Mouse (Mus musculus): ENCODE data around the gene Rragd. TPM values are rescaled to one million over a fixed set of nuclear protein-coding genes. Genes with fewer than 3 reads are reported as not detected.
"Not testable (repeated sequence)": the region's sequence is repeated elsewhere in the genome, so short reads cannot be mapped to it uniquely, and the experiment has no call there.

The Rragd gene
- polyA plus RNA-seq, 1 experiment from 2014 or later: 41.9 TPM

GRCm38 (mm10) chr4:32997571-32997970 is 14.7 kb downstream of the Rragd start:
- Histone ChIP-seq H3K4me3 (ENCODE audit: low read length) (no peak overlapping the region), H3K27ac (ENCODE audit: low read length) (no peak overlapping the region), H3K9me3 (replicated peaks; ENCODE audit: control insufficient read depth, low read length) (no peaks in the 10 kb centered on the region; the same call in 1 of the 2 replicates), H3K4me1 (ENCODE audit: control insufficient read depth, insufficient read depth, low read length) (no peaks in the 10 kb centered on the region), H3K36me3 (ENCODE audit: control insufficient read depth, insufficient read depth) (no peaks in the 10 kb centered on the region), H3K9ac (ENCODE audit: low read length) (no peak overlapping the region), H3K27me3 (ENCODE audit: control insufficient read depth, insufficient read depth, low read length) (no peaks in the 10 kb centered on the region), H3K4me2 (ENCODE audit: low read depth, low read length) (no peak overlapping the region)
- no peak for ATAC-seq (replicated peaks; ENCODE audit: extremely low read depth, insufficient read depth, low FRiP score)
- WGBS: 79% methylated on average over 5 of the region's 5 CpGs

- WGBS: 94% methylated on average over 8 of the region's 8 CpGs
- H3K27ac ChIP-seq (ENCODE audit: low read length): no peak overlapping the region
Observed at GRCm38 (mm10) chr4:32998996-32999395, 16.2 kb downstream of the Rragd start.

GRCm38 (mm10) chr4:33002081-33002480 is 19.2 kb downstream of the Rragd start:
- Histone ChIP-seq H3K27ac (ENCODE audit: low read length) (no peak overlapping the region), H3K4me2 (ENCODE audit: low read depth, low read length) (no peak overlapping the region), H3K27me3 (ENCODE audit: control insufficient read depth, insufficient read depth, low read length) (no peaks in the 10 kb centered on the region), H3K36me3 (ENCODE audit: control insufficient read depth, insufficient read depth) (no peaks in the 10 kb centered on the region), H3K9me3 (replicated peaks; ENCODE audit: control insufficient read depth, low read length) (no peaks in the 10 kb centered on the region), H3K4me3 (ENCODE audit: low read length) (no peak overlapping the region), H3K9ac (ENCODE audit: low read length) (no peak overlapping the region), H3K4me1 (ENCODE audit: control insufficient read depth, insufficient read depth, low read length) (no peaks in the 10 kb centered on the region)
- WGBS: 66% methylated on average over 3 of the region's 3 CpGs
- no peak for ATAC-seq (replicated peaks; ENCODE audit: extremely low read depth, insufficient read depth, low FRiP score)

More at GRCm38 (mm10) chr4:32998996-32999395, 16.2 kb downstream of the Rragd start:
- no peak for ATAC-seq (replicated peaks; ENCODE audit: extremely low read depth, insufficient read depth, low FRiP score)
- no peaks in the 10 kb centered on the region for H3K27me3 ChIP-seq (ENCODE audit: control insufficient read depth, insufficient read depth, low read length)
- no peak overlapping the region for H3K9ac ChIP-seq (ENCODE audit: low read length)
- H3K36me3 ChIP-seq (ENCODE audit: control insufficient read depth, insufficient read depth): no peaks in the 10 kb centered on the region
- H3K4me1 ChIP-seq (ENCODE audit: control insufficient read depth, insufficient read depth, low read length): no peaks in the 10 kb centered on the region
- no peak overlapping the region for H3K4me3 ChIP-seq (ENCODE audit: low read length)
- no peaks in the 10 kb centered on the region; the same call in 1 of the 2 replicates for H3K9me3 ChIP-seq (replicated peaks; ENCODE audit: control insufficient read depth, low read length)
- no peak overlapping the region for H3K4me2 ChIP-seq (ENCODE audit: low read depth, low read length)

- H3K4me2 ChIP-seq (ENCODE audit: low read depth, low read length); H3K36me3 ChIP-seq (ENCODE audit: control insufficient read depth, insufficient read depth); H3K4me1 ChIP-seq (ENCODE audit: control insufficient read depth, insufficient read depth, low read length); H3K27ac ChIP-seq (ENCODE audit: low read length); H3K9ac ChIP-seq (ENCODE audit: low read length); H3K4me3 ChIP-seq (ENCODE audit: low read length); H3K9me3 ChIP-seq (replicated peaks; ENCODE audit: control insufficient read depth, low read length); ATAC-seq (replicated peaks; ENCODE audit: extremely low read depth, insufficient read depth, low FRiP score); H3K27me3 ChIP-seq (ENCODE audit: control insufficient read depth, insufficient read depth, low read length): not testable (repeated sequence)
- 88% methylated on average over 10 of the region's 10 CpGs for WGBS
Observed at GRCm38 (mm10) chr4:33005595-33006470, 23.0 kb downstream of the Rragd start.

GRCm38 (mm10) chr4:33006844-33007243 is 24.0 kb downstream of the Rragd start:
- no peak overlapping the region for H3K4me3 ChIP-seq (ENCODE audit: low read length)
- ATAC-seq (replicated peaks; ENCODE audit: extremely low read depth, insufficient read depth, low FRiP score): no peak

DNA sequence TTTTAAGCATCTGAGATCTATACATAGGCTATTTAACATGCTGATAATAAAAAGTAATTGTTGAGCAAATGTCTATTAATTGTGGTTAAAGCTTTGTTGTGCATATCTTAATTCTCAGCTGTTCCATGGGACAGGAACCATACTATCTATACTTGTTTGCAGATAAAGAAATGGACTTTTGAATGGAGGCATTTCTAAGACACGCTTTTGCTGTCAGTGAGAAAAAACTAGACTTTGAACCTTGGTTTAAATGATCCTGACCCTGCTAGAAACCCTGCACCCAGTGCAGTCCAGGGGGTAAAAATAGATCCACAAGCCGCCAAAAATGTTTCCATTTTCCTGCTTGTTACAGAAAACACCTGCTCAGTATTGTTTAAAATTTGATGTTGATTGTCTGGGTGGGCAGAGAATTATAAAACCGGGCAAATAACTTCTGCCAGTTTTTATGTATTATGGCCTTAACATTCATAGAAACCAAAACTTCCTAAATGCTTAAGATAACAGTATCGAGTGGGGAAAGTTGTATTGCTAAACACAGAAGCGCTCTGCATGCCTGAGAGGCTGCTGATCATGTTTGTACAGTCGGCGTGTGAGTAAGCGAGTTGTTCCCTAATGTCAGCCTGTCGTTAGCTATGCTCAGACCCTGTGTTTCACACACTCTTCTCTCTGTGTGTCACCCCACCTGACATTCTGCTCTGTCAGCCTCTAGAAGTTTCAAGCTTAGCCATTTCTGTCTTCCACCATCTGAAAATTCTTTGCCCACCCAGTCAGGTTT is 24.8 kb downstream of the Rragd start:
- 54% methylated on average over 9 of the region's 9 CpGs for WGBS
- Histone ChIP-seq H3K27me3 (ENCODE audit: control insufficient read depth, insufficient read depth, low read length) (no peaks in the 10 kb centered on the region), H3K9me3 (replicated peaks; ENCODE audit: control insufficient read depth, low read length) (no peaks in the 10 kb centered on the region), H3K9ac (ENCODE audit: low read length) (no peak overlapping the region), H3K4me3 (ENCODE audit: low read length) (no peak overlapping the region), H3K4me2 (ENCODE audit: low read depth, low read length) (no peak overlapping the region), H3K27ac (ENCODE audit: low read length) (no peak overlapping the region), H3K36me3 (ENCODE audit: control insufficient read depth, insufficient read depth) (no peaks in the 10 kb centered on the region), H3K4me1 (ENCODE audit: control insufficient read depth, insufficient read depth, low read length) (no peaks in the 10 kb centered on the region)
- ATAC-seq (replicated peaks; ENCODE audit: extremely low read depth, insufficient read depth, low FRiP score): no peak

More at GRCm38 (mm10) chr4:33006844-33007243, 24.0 kb downstream of the Rragd start:
- H3K4me2 ChIP-seq (ENCODE audit: low read depth, low read length): no peak overlapping the region
- no peaks in the 10 kb centered on the region for H3K36me3 ChIP-seq (ENCODE audit: control insufficient read depth, insufficient read depth)
- no peaks in the 10 kb centered on the region for H3K27me3 ChIP-seq (ENCODE audit: control insufficient read depth, insufficient read depth, low read length)
- no peak overlapping the region for H3K27ac ChIP-seq (ENCODE audit: low read length)
- H3K9ac ChIP-seq (ENCODE audit: low read length): no peak overlapping the region
- 93% methylated on average over 11 of the region's 11 CpGs for WGBS
- no peaks in the 10 kb centered on the region for H3K4me1 ChIP-seq (ENCODE audit: control insufficient read depth, insufficient read depth, low read length)
- H3K9me3 ChIP-seq (replicated peaks; ENCODE audit: control insufficient read depth, low read length): no peaks in the 10 kb centered on the region

DNA sequence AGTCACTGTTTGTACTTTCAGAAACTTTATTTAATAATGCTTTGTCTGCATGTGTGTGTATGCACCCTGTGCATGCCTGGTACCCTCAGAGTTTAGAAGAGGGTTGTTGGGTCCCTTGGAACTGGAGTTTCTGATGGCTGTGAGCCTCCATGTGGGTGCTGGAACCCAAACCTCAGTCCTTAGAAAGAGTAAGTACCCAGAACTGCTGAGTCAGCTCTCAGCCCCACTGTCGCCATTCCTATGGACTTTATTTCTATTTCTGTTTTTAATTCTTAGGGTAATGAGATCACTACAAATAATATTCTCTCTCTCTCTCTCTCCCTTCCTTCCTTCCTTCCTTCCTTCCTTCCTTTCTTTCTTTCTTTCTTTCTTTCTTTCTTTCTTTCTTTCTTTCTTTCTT is 27.2 kb downstream of the Rragd start:
- no peak overlapping the region for H3K27ac ChIP-seq (ENCODE audit: low read length)
- no peak overlapping the region for H3K9ac ChIP-seq (ENCODE audit: low read length)
- 87% methylated on average over 1 of the region's 1 CpGs for WGBS
- H3K27me3 ChIP-seq (ENCODE audit: control insufficient read depth, insufficient read depth, low read length): no peaks in the 10 kb centered on the region
- H3K36me3 ChIP-seq (ENCODE audit: control insufficient read depth, insufficient read depth): peaks cover 13% of the 10 kb centered on the region
- H3K4me3 ChIP-seq (ENCODE audit: low read length): no peak overlapping the region
- H3K4me1 ChIP-seq (ENCODE audit: control insufficient read depth, insufficient read depth, low read length): no peaks in the 10 kb centered on the region
- no peak overlapping the region for H3K4me2 ChIP-seq (ENCODE audit: low read depth, low read length)
- no peaks in the 10 kb centered on the region; the same call in 1 of the 2 replicates for H3K9me3 ChIP-seq (replicated peaks; ENCODE audit: control insufficient read depth, low read length)
- ATAC-seq (replicated peaks; ENCODE audit: extremely low read depth, insufficient read depth, low FRiP score): no peak

DNA sequence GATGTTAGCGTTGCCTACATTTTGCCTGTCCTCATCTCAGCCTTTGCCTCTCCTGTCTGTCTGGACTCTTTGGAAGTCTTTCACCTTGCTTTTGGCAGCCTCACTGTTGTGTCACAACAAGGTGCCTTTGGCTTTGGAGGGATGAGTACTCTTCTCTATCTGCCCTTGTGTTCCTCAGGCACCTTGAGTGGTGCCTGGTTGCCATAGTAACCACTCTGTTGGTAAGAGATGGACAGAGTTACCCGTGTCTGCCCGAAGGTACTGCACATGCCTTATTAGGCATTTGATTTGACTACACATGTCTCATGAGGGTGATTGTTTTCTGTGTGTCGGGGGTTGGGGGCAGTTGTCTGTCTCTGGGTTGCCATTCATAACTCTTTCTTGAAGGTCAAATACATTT is 29.6 kb downstream of the Rragd start:
- no peak overlapping the region for H3K4me3 ChIP-seq (ENCODE audit: low read length)
- ATAC-seq (replicated peaks; ENCODE audit: extremely low read depth, insufficient read depth, low FRiP score): no peak
- H3K27ac ChIP-seq (ENCODE audit: low read length): no peak overlapping the region
- no peaks in the 10 kb centered on the region for H3K27me3 ChIP-seq (ENCODE audit: control insufficient read depth, insufficient read depth, low read length)
- no peaks in the 10 kb centered on the region; the same call in 1 of the 2 replicates for H3K9me3 ChIP-seq (replicated peaks; ENCODE audit: control insufficient read depth, low read length)
- H3K36me3 ChIP-seq (ENCODE audit: control insufficient read depth, insufficient read depth): peaks cover 13% of the 10 kb centered on the region
- H3K9ac ChIP-seq (ENCODE audit: low read length): no peak overlapping the region
- no peaks in the 10 kb centered on the region for H3K4me1 ChIP-seq (ENCODE audit: control insufficient read depth, insufficient read depth, low read length)
- 76% methylated on average over 4 of the region's 4 CpGs for WGBS
- H3K4me2 ChIP-seq (ENCODE audit: low read depth, low read length): no peak overlapping the region

Measured in heart, embryonic 16.5 days (tissue).